Mouse (Mus musculus) myocyte (in vitro differentiated cells): ENCODE data around the gene Mmp24.

ENCODE experiments used
- CEBPB ChIP-seq: IDR thresholded peaks from 2 replicates; pipeline ENCODE4 v1.6.1; 2011; ENCODE audit warnings: mild to moderate bottlenecking, moderate library complexity; ENCODE audit not compliant: poor library complexity, insufficient read depth, severe bottlenecking
- E2F4 ChIP-seq: IDR thresholded peaks from one replicate; pipeline ENCODE4 v1.6.1; 2011; ENCODE audit warnings: mild to moderate bottlenecking, control low read depth, moderate library complexity; ENCODE audit not compliant: insufficient read depth
- MAX ChIP-seq: IDR thresholded peaks from one replicate; pipeline ENCODE4 v1.6.1; 2011; ENCODE audit warnings: low read depth, mild to moderate bottlenecking, control low read depth
- MYOD1 ChIP-seq, 3 experiments: IDR thresholded peaks; one replicate each; pipeline ENCODE4 v1.6.1; 2011; ENCODE audit warnings: control low read depth in 2 of 3, low read depth in 2 of 3, mild to moderate bottlenecking in 2 of 3, moderate library complexity in 1 of 3; ENCODE audit not compliant: insufficient read length in 2 of 3, control insufficient read depth in 1 of 3
- MYOG ChIP-seq, 3 experiments: IDR thresholded peaks; one replicate each; pipeline ENCODE4 v1.6.1; 2011; ENCODE audit warnings: control low read depth in 2 of 3, low read depth in 2 of 3, mild to moderate bottlenecking in 2 of 3; ENCODE audit not compliant: insufficient read length in 2 of 3, control insufficient read depth in 1 of 3, insufficient read depth in 1 of 3
- POLR2A ChIP-seq: IDR thresholded peaks from one replicate; pipeline ENCODE4 v1.6.1; 2011; ENCODE audit warnings: low read depth, mild to moderate bottlenecking, control low read depth, moderate library complexity; ENCODE audit not compliant: insufficient read length
- POLR2AphosphoS2 ChIP-seq: IDR thresholded peaks from one replicate; pipeline ENCODE4 v1.6.1; 2011; ENCODE audit warnings: low read depth, control low read depth; ENCODE audit not compliant: insufficient read length
- REST ChIP-seq: IDR thresholded peaks from one replicate; pipeline ENCODE4 v1.6.1; 2011; ENCODE audit warnings: mild to moderate bottlenecking, control low read depth, moderate library complexity; ENCODE audit not compliant: insufficient read depth, insufficient read length
- SRF ChIP-seq: IDR thresholded peaks from one replicate; pipeline ENCODE4 v1.6.1; 2011; ENCODE audit warnings: low read depth; ENCODE audit not compliant: control insufficient read depth, insufficient read length
- TCF12 ChIP-seq: IDR thresholded peaks from one replicate; pipeline ENCODE4 v1.6.1; 2011; ENCODE audit warnings: mild to moderate bottlenecking, control low read depth; ENCODE audit not compliant: poor library complexity, insufficient read depth, severe bottlenecking
- TCF3 ChIP-seq: IDR thresholded peaks from one replicate; pipeline ENCODE4 v1.6.1; 2011; ENCODE audit warnings: low read depth, control low read depth; ENCODE audit not compliant: insufficient read length
- USF1 ChIP-seq: IDR thresholded peaks from one replicate; pipeline ENCODE4 v1.6.1; 2011; ENCODE audit warnings: low read depth, mild to moderate bottlenecking, control low read depth, moderate library complexity

GRCm38 (mm10) chr2:155742211-155742610, 32.9 kb upstream of the Mmp24 start:
- TF ChIP-seq POLR2A, result no peak
- TF ChIP-seq MAX, result no peak
- TF ChIP-seq TCF12, result no peak
- no peak for TF ChIP-seq POLR2AphosphoS2
- no peak for TF ChIP-seq TCF3
- no peak for TF ChIP-seq USF1
- no peak for TF ChIP-seq MYOG (IDR thresholded peaks at IDR 0.05; ENCODE audit: control insufficient read depth in 1 of 3, insufficient read depth in 1 of 3, insufficient read length in 2 of 3, low read depth in 2 of 3)
- no peak for TF ChIP-seq E2F4
- TF ChIP-seq SRF, result no peak
- no peak for TF ChIP-seq REST
- TF ChIP-seq MYOD1 (IDR thresholded peaks at IDR 0.05; ENCODE audit: control insufficient read depth in 1 of 3, insufficient read length in 2 of 3, low read depth in 2 of 3), result no peak
- TF ChIP-seq CEBPB, result no peak
